Mouse (Mus musculus): Measurements from ENCODE around the gene Tfpt. TPM values are rescaled to one million over a fixed set of nuclear protein-coding genes. Genes with fewer than 3 reads are reported as not detected.
"Not testable (repeated sequence)": the region's sequence is repeated elsewhere in the genome, so short reads cannot be mapped to it uniquely, and the experiment has no call there.

The Tfpt gene
- polyA plus RNA-seq, 1 experiment from 2014 or later = 17.0 TPM

DNA sequence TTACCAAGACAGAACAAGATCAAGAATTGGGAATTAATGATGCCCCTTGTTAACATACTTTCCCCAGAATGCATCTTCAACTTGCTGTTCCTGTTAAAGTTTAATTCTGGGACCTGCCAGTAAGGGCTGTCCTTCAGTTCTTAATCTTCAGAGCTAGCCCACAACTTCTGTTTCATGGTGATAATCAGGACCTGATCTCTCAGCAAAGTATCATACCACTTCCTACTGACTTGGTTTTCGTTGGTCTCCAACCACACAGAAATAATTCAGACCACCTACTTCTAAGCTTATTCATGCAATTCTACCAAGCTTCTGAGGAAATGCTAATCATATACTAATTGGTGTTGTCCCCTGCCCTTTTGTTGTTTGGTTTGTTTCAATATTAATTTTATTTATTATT, 57.9 kb downstream of the Tfpt start:
- WGBS = 60% methylated on average over 1 of the region's 1 CpGs
- no peaks in the 10 kb centered on the region for H3K9me3 ChIP-seq (replicated peaks; ENCODE audit: control insufficient read depth, low read length)
- H3K27me3 ChIP-seq (ENCODE audit: control insufficient read depth, insufficient read depth, low read length) = no peaks in the 10 kb centered on the region
- no peak overlapping the region for H3K4me2 ChIP-seq (ENCODE audit: low read depth, low read length)
- no peak overlapping the region for H3K4me3 ChIP-seq (ENCODE audit: low read length)
- no peak overlapping the region for H3K27ac ChIP-seq (ENCODE audit: low read length)
- H3K36me3 ChIP-seq (ENCODE audit: control insufficient read depth, insufficient read depth) = no peaks in the 10 kb centered on the region
- no peak for ATAC-seq (replicated peaks; ENCODE audit: extremely low read depth, insufficient read depth, low FRiP score)
- no peak overlapping the region for H3K9ac ChIP-seq (ENCODE audit: low read length)
- H3K4me1 ChIP-seq (ENCODE audit: control insufficient read depth, insufficient read depth, low read length) = no peaks in the 10 kb centered on the region

DNA sequence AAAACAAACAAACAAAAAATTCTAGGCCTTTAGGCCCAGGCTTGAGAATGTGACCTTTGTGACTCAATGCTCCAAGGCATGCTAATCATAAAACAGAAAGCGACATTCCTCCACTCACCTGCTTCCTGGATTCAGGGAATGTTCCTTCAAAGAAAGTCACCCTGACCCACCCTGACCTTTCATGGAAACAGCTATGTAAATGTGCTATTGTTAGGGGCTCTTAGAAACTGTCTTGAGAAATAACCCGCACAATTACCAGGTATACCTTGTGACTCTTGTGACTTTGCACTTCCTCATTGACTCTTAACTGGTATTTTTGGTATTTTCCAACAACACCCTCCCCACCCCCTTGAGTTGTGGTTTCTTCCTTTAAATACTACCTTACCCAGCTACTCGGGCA, 59.1 kb downstream of the Tfpt start:
- H3K27ac ChIP-seq (ENCODE audit: low read length); H3K4me3 ChIP-seq (ENCODE audit: low read length); H3K9ac ChIP-seq (ENCODE audit: low read length); H3K27me3 ChIP-seq (ENCODE audit: control insufficient read depth, insufficient read depth, low read length); H3K4me2 ChIP-seq (ENCODE audit: low read depth, low read length); H3K9me3 ChIP-seq (replicated peaks; ENCODE audit: control insufficient read depth, low read length); H3K36me3 ChIP-seq (ENCODE audit: control insufficient read depth, insufficient read depth); H3K4me1 ChIP-seq (ENCODE audit: control insufficient read depth, insufficient read depth, low read length); ATAC-seq (replicated peaks; ENCODE audit: extremely low read depth, insufficient read depth, low FRiP score): not testable (repeated sequence)
- WGBS = 81% methylated on average over 3 of the region's 3 CpGs

Small RNAs within 50 kb of the gene (microRNA-seq; reads per million reads assigned to microRNA genes)
- not detected for gene Gm25100
- 0.59 reads per million for gene Mir3572

Other genes with a start within 250 kb of the Tfpt start
- 0.07 and 0.46 TPM in 2 replicates for gene Cacng8, start 239.2 kb downstream of the Tfpt start, polyA plus RNA-seq (2015; fragmentation: Nextera tagmentation; extraction: Ambion mirVana)
- gene Cacng6, start 205.7 kb downstream of the Tfpt start, polyA plus RNA-seq (2015; fragmentation: Nextera tagmentation; extraction: Ambion mirVana) = 15.5 and 18.9 TPM in 2 replicates
- gene Tarm1, start 127.3 kb downstream of the Tfpt start, polyA plus RNA-seq (2015; fragmentation: Nextera tagmentation; extraction: Ambion mirVana) = not detected in 2 replicates
- 0.27 TPM in 1 of 2 replicates, not detected in the other for gene Oscar, start 13.8 kb downstream of the Tfpt start, polyA plus RNA-seq (2015; fragmentation: Nextera tagmentation; extraction: Ambion mirVana)
- gene Ndufa3, start 12.6 kb downstream of the Tfpt start, polyA plus RNA-seq (2015; fragmentation: Nextera tagmentation; extraction: Ambion mirVana) = 644 and 753 TPM in 2 replicates
- 60.8 and 62.2 TPM in 2 replicates for gene Prpf31, start 56 bp upstream of the Tfpt start, polyA plus RNA-seq (2015; fragmentation: Nextera tagmentation; extraction: Ambion mirVana)
- gene Cnot3, start 15.3 kb upstream of the Tfpt start, polyA plus RNA-seq (2015; fragmentation: Nextera tagmentation; extraction: Ambion mirVana) = 29.9 and 32.9 TPM in 2 replicates
- gene Leng1, start 35.9 kb upstream of the Tfpt start, polyA plus RNA-seq (2015; fragmentation: Nextera tagmentation; extraction: Ambion mirVana) = 20.5 and 22.3 TPM in 2 replicates
- 7.0 and 7.3 TPM in 2 replicates for gene Tmc4, start 47.6 kb upstream of the Tfpt start, polyA plus RNA-seq (2015; fragmentation: Nextera tagmentation; extraction: Ambion mirVana)
- gene Tsen34, start 62.9 kb upstream of the Tfpt start, polyA plus RNA-seq (2015; fragmentation: Nextera tagmentation; extraction: Ambion mirVana) = 207 and 237 TPM in 2 replicates
- 35.8 and 37.8 TPM in 2 replicates for gene Mboat7, start 63.6 kb upstream of the Tfpt start, polyA plus RNA-seq (2015; fragmentation: Nextera tagmentation; extraction: Ambion mirVana)
- 814 and 845 TPM in 2 replicates for gene Rps9, start 74.1 kb upstream of the Tfpt start, polyA plus RNA-seq (2015; fragmentation: Nextera tagmentation; extraction: Ambion mirVana)
- gene Pirb, start 90.5 kb upstream of the Tfpt start, polyA plus RNA-seq (2015; fragmentation: Nextera tagmentation; extraction: Ambion mirVana) = 0.76 and 1.3 TPM in 2 replicates
- gene Gm15448, start 195.8 kb upstream of the Tfpt start, polyA plus RNA-seq (2015; fragmentation: Nextera tagmentation; extraction: Ambion mirVana) = not detected in 2 replicates
- 0.30 and 0.32 TPM in 2 replicates for gene Pira2, start 215.1 kb upstream of the Tfpt start, polyA plus RNA-seq (2015; fragmentation: Nextera tagmentation; extraction: Ambion mirVana)